Mouse (Mus musculus) macrophage (primary cell): ENCODE results near the gene Cav2. TPM values are rescaled to one million over a fixed set of nuclear protein-coding genes. Genes with fewer than 3 reads are reported as not detected.

Experiments used
- H3K27ac ChIP-seq: fragments of 350-480 bp; formaldehyde crosslinking; 2 replicates; pipeline ENCODE4 v1.9.0; 2021
- H3K36me3 ChIP-seq: fragments of 350-480 bp; formaldehyde crosslinking; 2 replicates; pipeline ENCODE4 v1.9.0; 2021; ENCODE audit errors: inconsistent target
- H3K4me3 ChIP-seq: fragments of 350-480 bp; formaldehyde crosslinking; 2 replicates; pipeline ENCODE4 v1.9.0; 2021; ENCODE audit errors: inconsistent target
- H3K79me2 ChIP-seq: fragments of 350-480 bp; formaldehyde crosslinking; 2 replicates; pipeline ENCODE4 v1.9.0; 2021; ENCODE audit errors: inconsistent target
- whole genome bisulfite sequencing: methylation state at CpG from one replicate; pipeline ENCODE4 v1.1.7; 2026; ENCODE audit warnings: inconsistent platforms; ENCODE audit not compliant: missing documents; 5-methylcytosine and 5-hydroxymethylcytosine counted together
- polyA plus RNA-seq: library from polyadenylated mRNA; stranded (reverse); fragments of 250-400 nt; gene quantifications from 3 replicates; pipeline ENCODE4 v1.2.4, GENCODE M21; 2018; ENCODE audit warnings: inconsistent platforms

Gene Cav2
- polyA plus RNA-seq, 1 experiment from 2014 or later: 15.1 TPM

- H3K4me3 ChIP-seq: no peak overlapping the region
- peak overlapping the region; percentile 39 for H3K27ac ChIP-seq
- peaks cover 17% of the 10 kb centered on the region for H3K79me2 ChIP-seq
- 14% methylated on average over 3 of the region's 3 CpGs for WGBS
- no peaks in the 10 kb centered on the region for H3K36me3 ChIP-seq
Measured at GRCm38 (mm10) chr6:17283834-17284233, 2.8 kb downstream of the Cav2 start.

- no peak overlapping the region for H3K4me3 ChIP-seq
- H3K36me3 ChIP-seq: no peaks in the 10 kb centered on the region
- 40% methylated on average over 4 of the region's 4 CpGs for WGBS
- H3K27ac ChIP-seq: peak overlapping the region; percentile 36
- peaks cover 17% of the 10 kb centered on the region for H3K79me2 ChIP-seq
Measured at GRCm38 (mm10) chr6:17286381-17286780, 5.4 kb downstream of the Cav2 start.

DNA sequence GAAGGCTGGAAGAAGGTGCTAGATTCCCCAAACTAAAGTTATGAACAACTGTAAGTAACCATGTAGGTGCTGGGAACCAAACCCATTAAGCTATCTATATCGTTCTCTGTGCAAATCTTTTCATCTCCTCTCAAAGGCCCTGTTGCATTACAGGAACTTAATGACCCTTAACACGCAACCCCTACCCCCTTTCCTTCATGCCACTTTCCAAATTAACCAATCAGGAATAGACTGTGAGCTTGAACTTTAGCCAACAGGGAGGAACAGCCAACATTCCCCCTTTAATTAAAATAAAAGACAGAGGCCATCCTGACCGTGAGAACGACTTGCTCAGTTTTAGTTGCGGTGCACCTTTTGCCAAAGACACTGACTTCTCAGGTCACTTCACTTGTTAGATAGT lies 14.1 kb downstream of the Cav2 start:
- H3K4me3 ChIP-seq: no peak overlapping the region
- H3K36me3 ChIP-seq: no peaks in the 10 kb centered on the region
- WGBS: 96% methylated on average over 5 of the region's 5 CpGs
- no peak overlapping the region for H3K27ac ChIP-seq
- no peaks in the 10 kb centered on the region for H3K79me2 ChIP-seq

GRCm38 (mm10) chr6:17305954-17306601 lies 25.1 kb downstream of the Cav2 start, which contains the start of gene Cav1:
Gene Cav1, plus strand, starts transcription at chr6:17306335.
- WGBS: 5% methylated on average over 23 of the region's 26 CpGs
- no peaks in the 10 kb centered on the region for H3K79me2 ChIP-seq
- H3K27ac ChIP-seq: no peak within 1 kb of the TSS
- peak within 1 kb of the TSS; percentile 18; the same call in 1 of the 2 replicates for H3K4me3 ChIP-seq
- H3K36me3 ChIP-seq: no peaks in the 10 kb centered on the region

DNA sequence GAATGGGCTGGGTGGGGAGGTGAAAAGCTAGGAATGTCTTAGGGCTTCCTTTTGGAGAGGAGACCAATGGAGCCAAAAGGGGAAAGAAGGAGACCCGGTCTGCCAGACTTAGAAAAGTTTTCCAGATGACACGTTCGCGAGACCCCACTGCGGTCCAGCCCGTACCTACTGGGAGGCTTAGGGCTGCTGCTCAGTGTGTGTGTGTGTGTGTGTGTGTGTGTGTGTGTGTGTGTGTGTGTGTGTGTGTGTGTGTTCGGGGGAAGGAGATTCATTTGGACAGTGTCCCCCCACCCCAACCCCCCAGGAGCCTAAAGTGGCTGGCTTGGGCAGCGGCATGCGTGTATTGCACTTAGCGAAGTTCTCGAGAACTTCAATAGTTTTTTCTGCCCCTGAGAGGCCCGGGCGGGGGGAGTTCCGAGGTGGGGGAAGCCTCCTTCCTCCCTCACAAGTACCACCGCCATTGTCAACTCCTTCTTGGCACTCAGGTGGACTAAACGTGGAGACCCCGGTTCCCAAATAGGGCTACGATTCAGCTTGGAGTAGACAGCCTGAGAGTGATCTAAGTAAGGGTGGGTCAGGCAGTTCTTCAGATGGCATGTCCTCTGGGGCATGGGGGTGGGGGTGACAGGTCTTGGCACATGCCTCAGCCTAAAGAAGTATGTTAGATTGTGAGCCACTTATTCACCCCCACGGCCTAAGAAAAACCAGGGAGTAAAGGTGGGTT lies 25.8 kb downstream of the Cav2 start:
- no peaks in the 10 kb centered on the region for H3K79me2 ChIP-seq
- peak overlapping the region; percentile 18; the same call in 1 of the 2 replicates for H3K4me3 ChIP-seq
- no peak overlapping the region for H3K27ac ChIP-seq
- H3K36me3 ChIP-seq: no peaks in the 10 kb centered on the region
- 4% methylated on average over 18 of the region's 19 CpGs for WGBS

DNA sequence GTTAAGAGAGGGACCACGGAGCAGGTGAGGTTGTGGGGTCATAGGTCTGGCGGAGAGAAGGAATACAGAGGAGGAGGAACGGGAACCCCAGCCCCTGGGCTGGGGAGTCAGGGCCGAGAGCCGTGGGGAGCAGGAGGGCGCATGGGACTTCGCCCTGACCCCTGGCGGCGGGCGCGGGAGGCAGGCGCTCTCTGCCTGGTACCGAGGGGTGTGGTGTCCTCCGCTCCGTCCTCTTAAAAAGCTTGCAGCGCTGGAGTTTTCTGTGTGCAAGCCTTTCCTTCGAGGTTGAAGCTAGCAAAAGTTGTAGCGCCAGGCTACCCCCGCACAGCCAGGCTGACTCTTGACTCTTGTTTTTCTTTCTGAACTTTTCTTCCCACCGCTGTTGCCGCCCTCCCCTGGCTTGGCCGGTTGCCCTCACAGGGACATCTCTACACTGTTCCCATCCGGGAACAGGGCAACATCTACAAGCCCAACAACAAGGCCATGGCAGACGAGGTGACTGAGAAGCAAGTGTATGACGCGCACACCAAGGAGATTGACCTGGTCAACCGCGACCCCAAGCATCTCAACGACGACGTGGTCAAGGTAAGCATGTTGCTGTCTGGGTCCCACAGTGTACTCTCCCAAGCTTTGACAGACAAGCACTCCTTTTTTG lies 26.6 kb downstream of the Cav2 start:
- H3K4me3 ChIP-seq: peak overlapping the region; percentile 18; the same call in 1 of the 2 replicates
- 16% methylated on average over 28 of the region's 31 CpGs for WGBS
- no peaks in the 10 kb centered on the region for H3K36me3 ChIP-seq
- H3K79me2 ChIP-seq: no peaks in the 10 kb centered on the region
- H3K27ac ChIP-seq: no peak overlapping the region

DNA sequence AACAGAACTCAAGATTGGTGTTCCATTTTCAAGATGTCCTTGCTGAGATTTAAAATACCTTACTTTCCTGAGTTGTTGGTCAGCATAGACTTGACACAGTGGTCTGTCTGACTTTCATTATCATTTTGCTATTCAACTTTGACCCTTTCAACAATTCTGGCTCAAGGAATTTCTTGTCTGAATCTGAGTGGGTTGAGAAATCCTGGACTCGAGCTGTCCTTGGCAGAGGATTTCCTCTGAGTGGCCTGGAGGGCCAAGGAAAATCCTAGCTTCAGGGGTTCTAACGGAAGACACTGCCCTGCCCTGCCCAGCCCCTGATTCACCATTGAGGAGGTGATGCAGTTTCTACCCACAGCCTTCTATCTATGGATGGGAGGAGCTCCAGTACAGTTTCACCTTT lies 27.7 kb downstream of the Cav2 start:
- Histone ChIP-seq H3K4me3 (no peak overlapping the region), H3K27ac (no peak overlapping the region), H3K36me3 (no peaks in the 10 kb centered on the region), H3K79me2 (no peaks in the 10 kb centered on the region)
- 83% methylated on average over 2 of the region's 2 CpGs for WGBS

DNA sequence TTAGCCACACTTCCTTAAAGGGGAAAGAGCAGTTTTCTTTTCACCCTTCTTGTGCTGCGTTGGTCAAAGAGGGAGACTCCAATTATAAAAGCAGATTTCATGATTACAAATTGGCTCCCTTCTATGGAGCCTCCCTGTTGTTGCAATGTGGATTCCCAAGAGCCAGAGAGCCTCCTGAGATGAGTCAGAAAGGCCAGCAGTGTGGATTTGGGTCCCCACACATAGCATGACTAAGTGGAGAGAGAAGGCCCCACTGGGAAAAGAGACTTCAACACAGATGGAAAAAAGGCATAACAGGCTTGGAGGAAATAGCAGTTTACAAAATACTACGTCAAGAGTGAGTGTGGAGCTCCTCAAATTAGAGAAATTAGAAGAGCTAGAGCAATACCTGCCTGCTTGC lies 28.3 kb downstream of the Cav2 start:
- 92% methylated on average over 2 of the region's 2 CpGs for WGBS
- Histone ChIP-seq H3K36me3 (no peaks in the 10 kb centered on the region), H3K79me2 (no peaks in the 10 kb centered on the region), H3K27ac (no peak overlapping the region), H3K4me3 (no peak overlapping the region)

- no peaks in the 10 kb centered on the region for H3K36me3 ChIP-seq
- H3K79me2 ChIP-seq: no peaks in the 10 kb centered on the region
- no peak overlapping the region for H3K4me3 ChIP-seq
- no peak overlapping the region for H3K27ac ChIP-seq
- 92% methylated on average over 2 of the region's 2 CpGs for WGBS
Measured at GRCm38 (mm10) chr6:17314241-17314640, 33.3 kb downstream of the Cav2 start.

DNA sequence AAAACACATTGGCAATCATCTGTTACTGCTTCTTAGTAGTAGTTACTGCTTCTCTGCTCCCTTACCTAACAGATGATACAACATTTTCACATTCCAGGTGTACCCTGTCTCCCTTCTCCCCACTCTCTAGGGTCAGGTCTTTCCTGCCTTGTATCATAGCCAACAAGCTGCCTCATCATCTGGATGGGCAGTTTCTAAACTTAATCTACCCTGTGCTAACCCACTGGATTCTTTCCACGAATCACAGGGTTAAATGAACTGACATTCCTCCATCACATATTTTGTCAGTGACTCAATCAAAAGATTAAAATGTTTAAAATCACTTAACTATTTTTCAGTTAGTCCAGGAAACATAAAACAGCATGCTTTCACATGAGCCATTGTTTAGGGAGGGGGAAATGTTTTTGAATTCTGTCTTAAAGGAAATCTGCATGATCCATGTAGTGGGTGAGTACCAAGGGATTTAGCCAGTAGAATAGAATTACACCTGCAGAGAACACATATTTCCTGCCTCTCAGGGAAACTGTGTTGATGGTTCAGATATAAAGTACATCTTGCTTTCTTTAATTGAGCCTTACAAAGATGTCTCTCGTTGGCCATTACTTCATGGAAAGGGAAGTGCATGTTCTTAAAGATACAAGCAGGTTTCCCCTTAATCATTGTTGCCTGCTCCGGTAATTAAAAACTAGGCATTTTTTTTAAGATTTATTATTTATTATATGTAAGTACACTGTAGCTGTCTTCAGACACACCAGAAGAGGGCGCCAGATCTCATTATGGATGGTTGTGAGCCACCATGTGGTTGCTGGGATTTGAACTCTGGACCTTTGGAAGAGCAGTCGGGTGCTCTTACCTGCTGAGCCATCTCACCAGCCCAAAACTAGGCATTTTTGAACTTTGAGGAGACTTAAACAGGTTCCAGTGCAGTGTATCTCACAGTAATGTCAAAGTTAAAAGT lies 34.0 kb downstream of the Cav2 start:
- 88% methylated on average over 4 of the region's 5 CpGs for WGBS
- Histone ChIP-seq H3K36me3 (no peaks in the 10 kb centered on the region), H3K4me3 (no peak overlapping the region), H3K27ac (no peak overlapping the region), H3K79me2 (no peaks in the 10 kb centered on the region)

- no peaks in the 10 kb centered on the region for H3K79me2 ChIP-seq
- WGBS: 74% methylated on average over 15 of the region's 15 CpGs
- H3K36me3 ChIP-seq: no peaks in the 10 kb centered on the region
- H3K27ac ChIP-seq: no peak overlapping the region
- H3K4me3 ChIP-seq: no peak overlapping the region
Measured at GRCm38 (mm10) chr6:17316294-17317166, 35.5 kb downstream of the Cav2 start.

DNA sequence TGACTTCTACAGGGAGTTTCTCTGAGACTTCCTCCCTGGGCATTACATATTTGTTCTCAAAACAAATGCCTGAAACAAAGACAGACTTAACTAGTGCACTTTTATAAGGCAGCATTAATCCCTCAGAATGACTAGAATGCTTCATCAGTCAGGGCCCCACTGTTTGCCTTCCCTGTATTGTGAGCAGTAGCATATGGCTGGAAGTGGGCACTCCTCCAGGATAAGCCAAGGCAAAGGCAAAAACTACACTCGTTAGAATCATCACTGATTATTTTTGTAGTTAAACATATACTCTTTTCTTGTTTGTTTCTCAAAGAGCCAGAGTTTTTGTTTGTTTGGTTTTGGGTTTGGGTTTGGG lies 36.2 kb downstream of the Cav2 start:
- Histone ChIP-seq H3K79me2 (no peaks in the 10 kb centered on the region), H3K36me3 (no peaks in the 10 kb centered on the region), H3K27ac (no peak overlapping the region), H3K4me3 (no peak overlapping the region)
- WGBS: 70% methylated on average over 1 of the region's 1 CpGs

GRCm38 (mm10) chr6:17317944-17318343 lies 37.0 kb downstream of the Cav2 start:
- H3K27ac ChIP-seq: no peak overlapping the region
- WGBS: 11% methylated on average over 1 of the region's 1 CpGs
- no peaks in the 10 kb centered on the region for H3K79me2 ChIP-seq
- no peak overlapping the region for H3K4me3 ChIP-seq
- H3K36me3 ChIP-seq: no peaks in the 10 kb centered on the region
